Mouse (Mus musculus) heart, postnatal 0 days (tissue): ENCODE data around the gene Doc2b. TPM values are rescaled to one million over a fixed set of nuclear protein-coding genes. Genes with fewer than 3 reads are reported as not detected.

ENCODE experiments used
- ATAC-seq: fragments of 200-750 bp; cut with Nextera tagmentation; 2 replicates; pipeline ENCODE4 v1.8.0; 2017; ENCODE audit warnings: low read depth, moderate number of reproducible peaks, moderate library complexity; ENCODE audit not compliant: insufficient read depth
- DNase-seq: peaks from one replicate; pipeline ENCODE4 v3.0.0-alpha.2; 2016; ENCODE audit warnings: low spot score
- H3K27ac ChIP-seq: fragments of 300-500 bp; sonication (generic); 2 replicates; pipeline ENCODE4 v1.5.1; 2014; ENCODE audit warnings: low read depth, mild to moderate bottlenecking
- H3K27me3 ChIP-seq: fragments of 300-500 bp; sonication (generic); 2 replicates; pipeline ENCODE4 v1.6.1; 2014; ENCODE audit warnings: low read length, mixed read lengths; ENCODE audit not compliant: control insufficient read depth, insufficient read depth
- H3K36me3 ChIP-seq: fragments of 300-500 bp; sonication (generic); replicated peaks from 2 replicates; pipeline ENCODE4 v1.6.1; 2014; ENCODE audit warnings: low read length, mixed read lengths; ENCODE audit not compliant: control insufficient read depth, insufficient read depth
- H3K4me1 ChIP-seq: fragments of 300-500 bp; sonication (generic); 2 replicates; pipeline ENCODE4 v1.6.1; 2014; ENCODE audit warnings: antibody characterized with exemption; ENCODE audit not compliant: control insufficient read depth, insufficient read depth
- H3K4me2 ChIP-seq: fragments of 300-500 bp; sonication (generic); 2 replicates; pipeline ENCODE4 v1.6.1; 2014; ENCODE audit warnings: low read depth, mild to moderate bottlenecking, low read length, moderate library complexity
- H3K4me3 ChIP-seq: fragments of 300-500 bp; sonication (generic); 2 replicates; pipeline ENCODE4 v1.5.1; 2014; ENCODE audit warnings: low read depth, low read length
- H3K9ac ChIP-seq: fragments of 300-500 bp; sonication (generic); replicated peaks from 2 replicates; pipeline ENCODE4 v1.6.1; 2014; ENCODE audit warnings: low read depth, low read length, mixed read lengths
- H3K9me3 ChIP-seq: fragments of 300-500 bp; sonication (generic); replicated peaks from 2 replicates; pipeline ENCODE4 v1.6.1; 2016; ENCODE audit warnings: low read length; ENCODE audit not compliant: control insufficient read depth
- CTCF ChIP-seq: IDR thresholded peaks from 2 replicates; pipeline ENCODE4 v1.5.1; 2016; ENCODE audit warnings: antibody characterized with exemption, control low read depth, low read depth
- EP300 ChIP-seq: IDR thresholded peaks from 2 replicates; pipeline ENCODE4 v1.6.1; 2016; ENCODE audit warnings: antibody characterized with exemption, low read depth
- WGBS: fragments of 180-500 bp; shearing (Covaris S2); extraction: QIAGEN DNeasy Blood & Tissue Kit; methylation state at CpG from one replicate; pipeline ENCODE4 v1.1.7; 2014; 5-methylcytosine and 5-hydroxymethylcytosine counted together
- polyA plus RNA-seq: library from polyadenylated mRNA; unstranded; fragments of >200 nt; fragmentation: Nextera tagmentation; extraction: Ambion mirVana; gene quantifications from 2 replicates; pipeline ENCODE4 v1.2.1, GENCODE M21; 2015
- total RNA-seq: library from RNA; depleted of rRNA; stranded (reverse); fragments of >200 nt; gene quantifications from 2 replicates; pipeline ENCODE4 v1.2.3, GENCODE M21; 2014; ENCODE audit warnings: low replicate concordance

Doc2b gene
- total and polyA plus RNA-seq, 2 experiments from 2014 or later = 0.03 TPM; not detected in 1

DNA sequence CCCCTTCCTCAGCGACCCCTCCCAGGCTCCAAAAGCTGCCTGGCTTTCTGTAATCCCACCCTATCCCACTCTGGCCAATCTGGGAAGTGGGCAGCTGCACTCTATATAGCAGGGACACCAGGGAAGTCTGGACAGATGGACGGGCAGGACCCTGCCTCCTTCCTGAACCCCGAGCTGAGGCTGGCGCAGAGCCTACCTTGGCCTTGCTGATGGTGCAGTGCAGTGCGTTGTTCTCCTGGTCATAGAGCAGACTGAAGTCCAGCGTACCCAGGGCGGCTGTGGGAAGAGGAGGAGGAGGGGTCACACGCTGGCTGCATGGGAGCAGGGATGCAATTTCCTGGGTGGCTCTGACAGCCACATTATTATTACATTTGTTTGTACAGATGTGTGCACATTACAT lies 10.0 kb downstream of the Doc2b start:
- Histone ChIP-seq H3K36me3 (no peaks in the 10 kb centered on the region), H3K27me3 (peaks cover 7% of the 10 kb centered on the region; the same call in 1 of the 2 replicates), H3K4me2 (no peak overlapping the region), H3K9me3 (no peaks in the 10 kb centered on the region), H3K27ac (no peak overlapping the region), H3K4me3 (no peak overlapping the region), H3K9ac (no peak overlapping the region), H3K4me1 (no peaks in the 10 kb centered on the region)
- no peak for TF ChIP-seq EP300
- no peak for TF ChIP-seq CTCF
- ATAC-seq (no peak), DNase-seq (no peak)
- 73% methylated on average over 8 of the region's 8 CpGs for WGBS

DNA sequence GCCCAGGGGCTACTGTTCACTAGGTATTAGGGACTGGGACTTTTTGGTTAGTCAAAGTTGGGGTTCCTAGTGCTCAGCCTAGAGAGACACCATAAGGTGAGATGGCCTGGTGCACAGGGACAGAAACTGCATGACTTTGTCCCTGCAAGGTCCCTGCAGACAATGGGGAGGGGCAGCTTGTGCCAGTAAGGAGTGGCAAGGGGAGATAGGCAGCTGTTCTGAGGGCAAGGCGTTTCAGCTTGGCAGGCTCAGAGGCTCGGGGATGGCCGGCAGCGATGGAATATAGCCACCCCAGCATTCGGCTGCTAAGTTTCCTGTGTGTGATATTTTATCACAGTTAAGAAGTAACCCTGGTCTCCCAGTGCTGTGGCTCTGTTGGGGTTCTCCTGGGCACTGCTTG lies 12.1 kb downstream of the Doc2b start:
- Histone ChIP-seq H3K27me3 (no peaks in the 10 kb centered on the region), H3K9ac (no peak overlapping the region), H3K4me3 (no peak overlapping the region), H3K9me3 (no peaks in the 10 kb centered on the region), H3K27ac (no peak overlapping the region), H3K4me1 (no peaks in the 10 kb centered on the region), H3K36me3 (no peaks in the 10 kb centered on the region), H3K4me2 (no peak overlapping the region)
- DNase-seq (no peak), ATAC-seq (no peak)
- 69% methylated on average over 5 of the region's 5 CpGs for WGBS
- TF ChIP-seq EP300 = no peak
- no peak for TF ChIP-seq CTCF

DNA sequence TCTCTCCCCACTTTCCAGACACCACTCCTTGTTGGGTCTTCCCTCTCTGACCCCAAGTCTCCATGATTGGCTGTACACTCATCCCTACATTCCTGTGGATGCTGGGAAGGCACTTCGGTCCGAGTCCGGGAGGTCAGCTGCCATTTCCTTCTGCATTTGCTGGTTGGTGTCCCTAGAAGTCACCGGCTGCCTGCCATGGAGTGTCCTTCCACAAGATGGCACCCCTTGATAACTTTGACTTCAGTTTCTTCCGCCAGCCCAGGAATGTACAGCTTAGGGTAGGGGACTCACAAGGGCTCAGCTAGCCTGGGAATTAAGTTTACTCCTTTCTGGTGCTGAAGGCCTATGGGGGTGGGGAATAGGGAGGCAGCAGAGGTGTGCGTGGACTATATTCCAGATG lies 13.9 kb downstream of the Doc2b start:
- Histone ChIP-seq H3K27me3 (no peaks in the 10 kb centered on the region), H3K9ac (no peak overlapping the region), H3K36me3 (no peaks in the 10 kb centered on the region), H3K4me1 (no peaks in the 10 kb centered on the region), H3K27ac (no peak overlapping the region), H3K4me2 (no peak overlapping the region), H3K9me3 (no peaks in the 10 kb centered on the region), H3K4me3 (no peak overlapping the region)
- WGBS = 18% methylated on average over 6 of the region's 6 CpGs
- ATAC-seq (peak; percentile 38; the same call in 1 of the 2 replicates), DNase-seq (peak; percentile 65)
- TF ChIP-seq EP300 (no peak), CTCF (peak; percentile 95)

DNA sequence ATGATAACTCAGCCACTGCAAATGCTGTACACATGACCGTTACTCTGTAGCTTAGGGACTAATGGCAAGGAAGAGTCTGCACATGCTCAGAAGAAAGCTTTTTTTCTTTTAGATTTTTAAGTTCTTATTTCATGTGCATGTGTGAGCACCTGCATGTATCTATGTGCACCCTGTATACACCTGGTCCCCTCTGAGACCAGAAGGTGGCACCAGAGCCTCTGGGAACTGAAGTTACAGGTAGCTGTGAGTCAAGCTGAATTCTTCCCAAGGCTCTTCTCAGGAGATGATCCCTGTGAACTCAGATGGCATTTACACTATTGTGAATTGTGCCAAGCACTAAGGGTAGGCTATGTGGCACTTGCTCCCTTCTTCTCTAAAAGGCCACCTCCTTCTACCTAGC lies 19.9 kb downstream of the Doc2b start:
- H3K27ac ChIP-seq = no peak overlapping the region
- H3K36me3 ChIP-seq = no peaks in the 10 kb centered on the region
- WGBS = 83% methylated on average over 1 of the region's 1 CpGs
- no peaks in the 10 kb centered on the region for H3K9me3 ChIP-seq
- no peaks in the 10 kb centered on the region for H3K4me1 ChIP-seq
- no peak overlapping the region for H3K9ac ChIP-seq
- H3K27me3 ChIP-seq = no peaks in the 10 kb centered on the region
- no peak overlapping the region for H3K4me3 ChIP-seq
- no peak for ATAC-seq
- H3K4me2 ChIP-seq = no peak overlapping the region
- no peak for DNase-seq
- TF ChIP-seq CTCF (0 out of 2 replicates have a peak, but pooled peaks have one; percentile 18), EP300 (no peak)

DNA sequence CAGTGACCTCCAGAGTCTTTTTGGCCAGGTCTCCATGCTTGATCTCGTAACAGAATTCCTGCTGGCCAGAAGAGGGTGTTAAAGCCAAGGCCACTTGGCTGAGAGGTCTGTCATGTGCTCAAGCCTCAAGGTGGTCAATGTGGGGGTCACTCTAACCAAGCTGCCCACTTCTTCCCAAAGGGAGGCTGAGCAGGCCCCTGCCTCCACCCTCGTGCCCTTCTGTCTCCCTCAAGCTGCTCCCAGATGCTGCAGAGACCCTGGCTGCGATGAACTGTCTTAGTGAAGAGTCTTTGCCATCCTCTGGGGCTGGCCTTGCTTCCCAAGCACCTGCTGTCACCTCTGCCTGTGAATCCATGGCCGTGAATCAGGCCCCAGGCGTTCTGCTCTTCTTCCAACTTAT lies 23.3 kb downstream of the Doc2b start:
- 0 out of 2 replicates have a peak, but pooled peaks cover 5% of the 10 kb centered on the region for H3K4me1 ChIP-seq
- no peak overlapping the region for H3K4me2 ChIP-seq
- no peaks in the 10 kb centered on the region for H3K9me3 ChIP-seq
- no peak overlapping the region for H3K27ac ChIP-seq
- no peak overlapping the region for H3K9ac ChIP-seq
- no peaks in the 10 kb centered on the region for H3K27me3 ChIP-seq
- ATAC-seq (no peak), DNase-seq (no peak)
- 68% methylated on average over 5 of the region's 5 CpGs for WGBS
- TF ChIP-seq EP300 (no peak), CTCF (no peak)
- H3K4me3 ChIP-seq = no peak overlapping the region
- 0 out of 2 replicates have a peak, but pooled peaks cover 2% of the 10 kb centered on the region for H3K36me3 ChIP-seq

DNA sequence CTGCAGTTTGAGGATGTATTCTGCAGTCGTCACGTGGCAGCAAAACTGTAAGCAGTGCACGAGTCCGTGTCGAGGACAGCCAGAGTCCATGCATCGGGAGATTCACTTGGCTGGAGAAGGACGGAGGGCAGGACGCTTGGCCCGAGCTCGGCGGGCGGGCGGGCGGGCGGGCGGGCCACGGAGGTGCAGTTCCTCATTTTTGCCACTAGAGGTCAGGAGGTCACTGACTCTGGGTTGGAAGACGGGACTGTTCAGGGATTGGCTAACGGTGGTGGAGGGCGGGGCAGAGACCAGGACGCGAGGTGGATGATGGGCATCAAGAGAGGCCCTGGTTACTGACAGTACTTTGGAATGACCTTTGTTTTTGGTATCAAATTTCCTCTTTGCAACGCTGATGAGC lies 26.6 kb downstream of the Doc2b start:
- Histone ChIP-seq H3K9me3 (no peaks in the 10 kb centered on the region), H3K4me3 (no peak overlapping the region), H3K9ac (no peak overlapping the region; the same call in 1 of the 2 replicates), H3K4me2 (peak overlapping the region; percentile 55), H3K36me3 (peaks cover 36% of the 10 kb centered on the region), H3K4me1 (0 out of 2 replicates have a peak, but pooled peaks cover 5% of the 10 kb centered on the region), H3K27ac (peak overlapping the region; percentile 34; the same call in 1 of the 2 replicates), H3K27me3 (no peaks in the 10 kb centered on the region)
- peak; percentile 90 for DNase-seq
- TF ChIP-seq CTCF = peak; percentile 83
- no peak for TF ChIP-seq EP300
- ATAC-seq = peak; percentile 97
- WGBS = under 1% methylated on average over 22 of the region's 23 CpGs
